In genomic region chr9:103207846-103208245, GRCm38 (mm10) we compare ENCODE assay signal across 8 mouse cellular contexts. TPM values are rescaled to one million over a fixed set of nuclear protein-coding genes. Genes with fewer than 3 reads are reported as not detected.
A peak's percentile ranks its signal among the peaks of the same experiment; 100 is the strongest.
DNase-seq lines count a peak whose midpoint lies in the region; ATAC-seq lines count a peak whose summit lies in the region.

No protein-coding gene starts in this region.

- peak overlapping the region; percentile 51 for H3K4me2 ChIP-seq in forebrain, embryonic 15.5 days (replicated peaks)
- H3K4me2 ChIP-seq in lung, embryonic 16.5 days (ENCODE audit: low read depth, low read length), result peak overlapping the region; percentile 63

- no peaks in the 10 kb centered on the region for H3K9me3 ChIP-seq in forebrain, embryonic 15.5 days
- H3K9me3 ChIP-seq in hindbrain, embryonic 10.5 days, result no peaks in the 10 kb centered on the region
- H3K9me3 ChIP-seq in lung, embryonic 16.5 days (ENCODE audit: control insufficient read depth, low read length), result no peaks in the 10 kb centered on the region

- peak overlapping the region; percentile 28 for H3K4me3 ChIP-seq in forebrain, embryonic 15.5 days
- peak overlapping the region; percentile 34 for H3K4me3 ChIP-seq in hindbrain, embryonic 10.5 days
- H3K4me3 ChIP-seq in lung, embryonic 16.5 days (ENCODE audit: low read length), result peak overlapping the region; percentile 36

- no peaks in the 10 kb centered on the region for H3K27me3 ChIP-seq in forebrain, embryonic 15.5 days
- H3K27me3 ChIP-seq in hindbrain, embryonic 10.5 days (ENCODE audit: insufficient read depth, poor library complexity, severe bottlenecking), result no peaks in the 10 kb centered on the region
- no peaks in the 10 kb centered on the region for H3K27me3 ChIP-seq in lung, embryonic 16.5 days (ENCODE audit: control insufficient read depth, insufficient read depth, low read depth, low read length)

- H3K27ac ChIP-seq in forebrain, embryonic 15.5 days (replicated peaks), result no peak overlapping the region
- H3K27ac ChIP-seq in hindbrain, embryonic 10.5 days, result no peak overlapping the region
- H3K27ac ChIP-seq in lung, embryonic 16.5 days (ENCODE audit: low read length), result no peak overlapping the region

- H3K9ac ChIP-seq in forebrain, embryonic 15.5 days (replicated peaks), result 0 out of 2 replicates have a peak overlapping the region, but pooled peaks have one; percentile 32
- H3K9ac ChIP-seq in lung, embryonic 16.5 days (ENCODE audit: low read length), result 0 out of 2 replicates have a peak overlapping the region, but pooled peaks have one; percentile 33

- H3K36me3 ChIP-seq in forebrain, embryonic 15.5 days, result no peaks in the 10 kb centered on the region
- no peaks in the 10 kb centered on the region for H3K36me3 ChIP-seq in hindbrain, embryonic 10.5 days
- no peaks in the 10 kb centered on the region for H3K36me3 ChIP-seq in lung, embryonic 16.5 days (ENCODE audit: control insufficient read depth, insufficient read depth, low read length)

- H3K4me1 ChIP-seq in forebrain, embryonic 15.5 days, result 0 out of 2 replicates have a peak, but pooled peaks cover 4% of the 10 kb centered on the region
- 0 out of 2 replicates have a peak, but pooled peaks cover 10% of the 10 kb centered on the region for H3K4me1 ChIP-seq in hindbrain, embryonic 10.5 days (replicated peaks)
- no peaks in the 10 kb centered on the region for H3K4me1 ChIP-seq in lung, embryonic 16.5 days (replicated peaks; ENCODE audit: control insufficient read depth, insufficient read depth, low read length)

- peak; percentile 91 for DNase-seq in MEL-GATA-1-ER (ENCODE audit: extremely low read depth, low read depth)
- peak; percentile 54 for DNase-seq in cerebellum, adult 11 months
- DNase-seq in hindbrain, embryonic 10.5 days (ENCODE audit: low spot score), result peak; percentile 77
- peak; percentile 33 for DNase-seq in layer of hippocampus, adult 9-10 months (ENCODE audit: low spot score)
- peak; percentile 49 for DNase-seq in ovary, postnatal 14 days (ENCODE audit: low spot score)
- peak; percentile 85 for DNase-seq in thymus, postnatal 0 days (ENCODE audit: low spot score)

- whole genome bisulfite sequencing in forebrain, embryonic 15.5 days, result 9% methylated on average over 16 of the region's 16 CpGs
- WGBS in hindbrain, embryonic 10.5 days, result 10% methylated on average over 16 of the region's 16 CpGs
- 7% methylated on average over 16 of the region's 16 CpGs for WGBS in lung, embryonic 16.5 days

- peak; percentile 86 for ATAC-seq in forebrain, embryonic 15.5 days (replicated peaks)
- ATAC-seq in lung, embryonic 16.5 days (ENCODE audit: low read depth), result peak; percentile 92

RNA-seq across cellular contexts. Expression of gene Srprb, which starts 5.9 kb away (rescaled TPM):
- 48.8 and 49.1 TPM in 2 replicates for polyA plus RNA-seq in forebrain, embryonic 15.5 days (2015; fragmentation: Nextera tagmentation; extraction: Ambion mirVana)
- polyA plus RNA-seq in hindbrain, embryonic 10.5 days (2016; fragmentation: Nextera tagmentation; extraction: Ambion mirVana), result 62.0 and 69.7 TPM in 2 replicates
- 59.1 and 60.9 TPM in 2 replicates for polyA plus RNA-seq in lung, embryonic 16.5 days (2015; fragmentation: Nextera tagmentation; extraction: Ambion mirVana)
- 26.9 and 27.0 TPM in 2 replicates for polyA plus RNA-seq in thymus, postnatal 0 days (2015; fragmentation: Nextera tagmentation; extraction: Ambion mirVana)

RNA-seq across cellular contexts. Expression of gene Gm20425, which starts 22.3 kb away (rescaled TPM):
- 4.6 and 4.7 TPM in 2 replicates for polyA plus RNA-seq in forebrain, embryonic 15.5 days (2015; fragmentation: Nextera tagmentation; extraction: Ambion mirVana)
- polyA plus RNA-seq in hindbrain, embryonic 10.5 days (2016; fragmentation: Nextera tagmentation; extraction: Ambion mirVana), result not detected in 2 replicates
- 0.50 and 5.7 TPM in 2 replicates for polyA plus RNA-seq in lung, embryonic 16.5 days (2015; fragmentation: Nextera tagmentation; extraction: Ambion mirVana)
- 3.7 and 4.1 TPM in 2 replicates for polyA plus RNA-seq in thymus, postnatal 0 days (2015; fragmentation: Nextera tagmentation; extraction: Ambion mirVana)

RNA-seq across cellular contexts. Expression of gene Trf, which starts 22.4 kb away (rescaled TPM):
- polyA plus RNA-seq in forebrain, embryonic 15.5 days (2015; fragmentation: Nextera tagmentation; extraction: Ambion mirVana), result 25.5 and 25.7 TPM in 2 replicates
- 17.2 and 27.2 TPM in 2 replicates for polyA plus RNA-seq in hindbrain, embryonic 10.5 days (2016; fragmentation: Nextera tagmentation; extraction: Ambion mirVana)
- polyA plus RNA-seq in lung, embryonic 16.5 days (2015; fragmentation: Nextera tagmentation; extraction: Ambion mirVana), result 161 and 437 TPM in 2 replicates
- 42.7 and 46.7 TPM in 2 replicates for polyA plus RNA-seq in thymus, postnatal 0 days (2015; fragmentation: Nextera tagmentation; extraction: Ambion mirVana)

Comparison
In these comparisons a context has a peak if more than half of its experiments do, and no peak if none do; other contexts are left out.
1. DNase-seq: peak in every context shown above with its lines; median percentile 91 in MEL-GATA-1-ER; 85 in thymus, postnatal 0 days; 77 in hindbrain, embryonic 10.5 days; 54 in cerebellum, adult 11 months; 49 in ovary, postnatal 14 days; 33 in layer of hippocampus, adult 9-10 months.